Mouse (Mus musculus): ENCODE measurements around the gene 1700019N19Rik.

The 1700019N19Rik gene

DNA sequence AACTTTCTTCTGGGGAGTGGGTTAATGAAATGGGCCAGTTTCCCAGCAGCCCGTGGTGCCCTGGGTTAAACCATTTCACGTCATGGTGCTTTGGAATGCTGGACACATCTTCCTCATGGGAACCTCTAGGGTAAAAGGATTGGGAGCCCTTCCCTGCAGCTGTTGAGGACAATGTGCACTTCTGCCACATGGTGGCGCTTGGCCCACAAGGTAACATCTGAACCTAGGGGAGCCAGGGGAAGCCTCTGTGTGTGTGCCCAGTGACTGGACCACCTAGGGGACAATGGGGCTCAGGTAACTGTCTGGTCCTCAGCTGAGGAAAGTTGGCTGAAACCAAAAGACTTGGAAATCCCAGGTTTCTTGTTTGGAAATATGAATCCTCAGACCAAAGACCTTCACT lies 12.1 kb upstream of the 1700019N19Rik start:
- peak; percentile 61 for DNase-seq (ENCODE audit: extremely low spot score)

DNA sequence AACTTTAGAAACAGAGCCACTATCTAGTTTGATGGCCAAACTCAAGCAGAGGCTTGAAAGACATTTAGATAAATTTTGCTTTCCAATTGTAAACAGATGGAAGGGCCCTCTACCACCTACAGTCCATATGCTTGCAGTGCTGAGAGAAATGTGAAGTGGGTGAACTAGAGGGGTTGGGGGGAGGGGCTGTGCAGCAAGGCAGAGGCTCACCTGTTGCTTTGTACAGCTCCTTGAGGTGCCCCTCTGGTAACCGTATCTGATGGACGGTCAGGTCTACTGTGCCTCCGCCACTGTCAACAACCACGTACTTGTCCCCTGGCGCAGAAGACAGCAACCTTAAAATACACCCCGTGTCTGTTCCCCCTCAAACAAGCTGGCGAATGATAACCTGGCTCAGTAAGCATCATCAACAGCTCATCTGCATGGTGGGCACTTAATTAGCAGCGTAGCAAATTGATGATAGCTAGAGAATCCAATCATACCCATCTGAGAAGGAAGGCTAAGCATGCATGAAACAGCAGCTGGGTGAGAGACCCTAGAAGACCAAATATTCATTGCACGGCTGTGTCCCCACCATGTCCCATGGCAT lies 11.0 kb upstream of the 1700019N19Rik start:
- no peak for DNase-seq (ENCODE audit: extremely low spot score)

DNA sequence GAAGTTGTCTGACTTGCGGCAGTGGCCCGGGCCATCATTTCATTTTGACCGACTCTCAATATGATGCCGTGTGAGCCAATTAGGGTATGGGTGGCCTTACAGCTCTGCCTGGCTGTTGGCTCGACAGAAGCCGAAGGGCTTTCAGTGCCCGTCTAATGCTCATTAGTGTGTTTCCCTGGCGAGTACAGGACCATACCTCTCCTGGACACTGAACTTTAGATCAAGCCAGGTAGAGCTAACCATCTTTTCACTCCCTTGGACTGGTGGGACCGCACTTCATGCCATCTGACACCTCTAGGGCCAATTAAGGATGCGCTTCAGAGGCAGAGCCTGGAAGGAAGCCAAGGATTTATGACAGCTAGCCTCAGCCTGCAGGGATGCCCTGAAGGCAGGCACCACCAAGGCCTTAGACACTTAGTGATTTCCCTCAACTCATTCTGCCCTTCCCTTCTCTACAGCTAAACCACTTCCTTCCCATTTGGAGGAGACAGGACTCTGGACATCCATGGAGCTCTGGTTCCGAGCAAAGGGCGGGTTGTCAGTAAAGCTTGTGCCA lies 931 bp upstream of the 1700019N19Rik start:
- no peak for DNase-seq (ENCODE audit: extremely low spot score)

DNA sequence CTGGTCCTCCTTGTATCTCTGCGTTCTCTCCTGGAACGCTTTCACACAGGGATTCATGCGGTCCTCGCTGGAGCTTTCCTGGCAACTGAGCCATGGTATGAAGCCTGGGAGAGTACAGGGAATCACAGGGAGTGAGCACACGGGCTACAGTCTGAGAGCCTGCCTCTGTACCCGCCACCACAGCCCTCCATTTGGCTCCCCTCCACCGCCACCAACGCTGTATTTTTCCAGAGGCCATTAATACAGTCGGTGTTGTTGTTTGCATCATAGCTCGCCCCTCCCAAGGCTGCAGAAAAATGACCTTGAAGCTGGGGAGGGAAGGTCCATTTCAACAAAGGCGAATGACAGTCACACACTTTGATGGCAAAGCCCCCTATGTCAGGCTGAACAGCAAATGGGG lies 5.1 kb downstream of the 1700019N19Rik start:
- DNase-seq (ENCODE audit: extremely low spot score), result no peak

DNA sequence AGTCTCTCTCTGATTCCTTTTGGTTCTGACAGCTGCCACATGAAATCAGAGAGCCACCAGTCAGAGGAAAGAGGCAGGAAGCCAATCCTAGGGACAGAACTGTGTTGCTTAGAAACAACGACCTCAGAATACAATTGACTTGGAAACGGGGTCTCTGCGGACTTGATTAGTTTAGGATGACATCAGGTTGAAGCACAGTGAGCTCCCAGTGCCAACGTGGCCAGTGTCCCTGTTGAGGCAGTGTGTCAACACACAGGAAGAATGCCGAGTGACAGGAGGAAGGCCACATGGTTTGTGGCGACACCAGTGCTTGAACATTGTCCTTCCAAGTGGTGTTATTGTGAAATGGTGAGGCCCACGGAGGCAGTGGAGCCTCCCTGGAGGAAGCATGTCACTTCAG lies 10.3 kb downstream of the 1700019N19Rik start:
- no peak for DNase-seq (ENCODE audit: extremely low spot score)

DNA sequence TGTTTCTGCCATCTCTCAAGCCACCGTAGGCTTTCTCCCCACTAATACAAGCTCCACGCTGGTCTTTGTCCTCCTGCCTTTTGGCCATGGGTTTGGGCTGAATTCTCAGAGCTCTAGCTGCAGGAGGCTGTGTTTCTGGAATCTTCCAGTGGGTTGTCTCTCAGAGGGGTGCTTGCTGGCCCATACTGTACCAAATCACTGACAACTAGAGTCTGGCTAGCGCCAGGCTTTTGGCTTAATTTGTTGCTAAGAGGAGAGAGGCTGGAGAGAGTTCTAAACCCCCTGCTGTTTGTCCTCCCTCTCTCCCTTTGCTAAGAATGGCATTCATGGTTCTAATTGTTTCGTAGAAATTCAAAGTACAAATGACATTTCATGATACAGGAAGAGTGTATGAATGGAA lies 12.7 kb downstream of the 1700019N19Rik start:
- DNase-seq (ENCODE audit: extremely low spot score), result no peak

DNA sequence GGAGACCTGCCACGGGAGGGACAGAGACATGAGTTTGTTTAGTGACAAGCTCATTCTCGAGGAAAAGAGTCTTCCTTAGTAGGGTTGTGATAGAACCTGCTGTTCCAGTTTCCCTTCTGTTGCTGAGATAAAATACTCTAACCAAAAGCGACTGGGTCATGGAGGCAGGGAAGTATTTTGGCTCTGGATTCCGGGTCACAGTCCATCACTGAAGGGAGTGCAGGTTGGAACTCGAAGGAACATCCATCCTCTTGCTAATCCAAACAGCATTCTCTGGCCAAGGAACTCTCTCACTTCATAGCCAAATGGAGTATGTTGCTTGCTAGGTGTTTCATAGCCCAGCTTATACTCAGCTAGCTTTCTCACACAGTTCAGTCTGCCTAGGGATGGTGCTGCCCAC lies 17.8 kb downstream of the 1700019N19Rik start:
- DNase-seq (ENCODE audit: extremely low spot score), result no peak

DNA sequence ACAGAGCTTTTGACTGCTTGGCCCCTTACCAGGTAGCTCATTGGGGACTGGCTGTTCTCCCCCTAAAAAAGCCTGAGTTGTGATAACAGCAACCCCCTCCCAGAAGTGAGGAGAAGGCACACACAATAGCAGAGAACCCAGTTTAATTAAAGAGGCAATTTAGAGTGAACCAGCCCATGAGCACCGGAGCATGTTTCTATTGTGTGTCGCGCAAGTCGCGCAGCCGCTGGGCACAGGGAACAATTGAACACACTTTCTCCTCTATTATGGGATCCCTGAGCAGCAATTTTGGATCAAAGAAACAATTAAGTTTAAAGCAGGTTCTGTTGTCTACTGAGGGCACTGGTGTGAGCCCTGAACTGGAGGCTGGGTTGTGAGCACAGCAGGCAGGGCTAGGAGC lies 26.9 kb downstream of the 1700019N19Rik start:
- no peak for DNase-seq (ENCODE audit: extremely low spot score)

DNA sequence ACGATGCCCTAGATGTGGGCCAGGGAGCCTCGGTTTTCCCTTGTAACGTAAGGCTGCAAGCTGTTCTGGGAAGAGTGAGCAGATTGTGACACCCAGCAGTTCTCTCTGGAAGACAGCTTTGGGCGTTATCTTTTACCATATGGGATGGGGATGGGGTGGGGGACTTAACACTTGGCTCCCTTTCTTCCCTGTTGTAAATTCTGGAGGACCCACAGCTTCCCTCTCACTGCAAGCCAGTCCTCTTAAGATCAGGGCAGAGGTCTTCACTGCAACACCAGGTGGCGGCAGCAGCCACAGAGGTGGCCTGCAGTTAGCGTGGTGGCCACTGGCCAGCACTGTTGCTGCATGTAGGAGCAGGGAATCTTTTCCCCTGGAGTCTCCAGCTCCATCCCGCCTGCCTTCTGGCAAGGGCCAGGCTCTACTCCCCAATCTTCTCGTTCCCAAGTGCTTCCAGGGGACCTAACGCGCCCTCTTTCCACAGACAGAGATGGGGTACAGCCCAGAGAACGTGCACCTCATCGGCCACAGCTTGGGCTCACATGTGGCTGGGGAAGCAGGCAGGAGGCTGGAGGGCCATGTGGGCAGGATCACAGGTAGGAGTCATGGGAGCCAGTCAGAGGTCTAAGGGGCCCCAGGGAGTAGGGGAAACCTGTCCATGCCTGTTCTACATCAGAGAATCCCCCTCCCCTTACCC lies 31.3 kb downstream of the 1700019N19Rik start:
- DNase-seq (ENCODE audit: extremely low spot score), result peak; percentile 78

DNA sequence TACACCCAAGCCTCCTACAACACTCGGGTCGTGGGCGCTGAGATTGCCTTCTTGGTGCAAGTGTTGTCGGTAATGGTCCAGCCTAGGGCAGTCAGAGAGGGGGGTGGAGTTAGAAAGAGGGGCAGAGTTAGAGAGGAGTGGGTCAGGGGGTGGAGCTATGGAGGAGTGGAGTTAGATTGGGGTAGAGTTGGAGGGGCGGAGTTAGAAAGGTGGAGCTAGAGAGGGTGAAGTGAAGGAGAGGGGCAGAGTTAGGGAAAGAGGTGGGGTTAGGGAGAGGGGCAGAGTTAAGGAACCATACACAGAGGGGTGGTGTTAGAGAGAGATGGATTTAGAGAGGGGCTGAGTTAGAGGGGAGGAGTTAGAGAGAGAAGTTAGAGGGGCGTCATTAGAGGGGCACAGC lies 31.9 kb downstream of the 1700019N19Rik start:
- peak; percentile 40 for DNase-seq (ENCODE audit: extremely low spot score)

DNA sequence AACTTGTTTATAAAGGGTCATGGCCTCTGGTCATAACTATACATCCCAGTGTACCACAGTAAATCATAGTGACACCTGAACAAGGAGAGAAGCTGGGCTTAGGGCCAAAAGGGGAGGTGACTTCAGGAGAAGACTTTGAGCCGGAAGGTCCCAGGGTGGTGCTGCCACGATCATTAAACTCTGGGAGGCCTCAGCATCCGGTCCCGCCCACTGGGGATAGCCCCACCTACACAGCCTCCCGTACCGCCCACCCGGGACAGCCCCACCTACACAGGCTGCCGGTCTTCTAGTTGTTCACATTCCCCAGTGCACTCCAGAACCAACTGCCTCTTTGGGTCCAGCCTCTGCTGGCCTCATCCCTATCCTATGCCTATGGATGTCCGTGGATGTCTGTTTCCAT lies 34.8 kb downstream of the 1700019N19Rik start, which contains the start of gene Pnliprp2:
TSS of gene Pnliprp2 (plus strand) at position 297 of the 400 bp plus-strand sequence.
- no peak for DNase-seq (ENCODE audit: extremely low spot score)

DNA sequence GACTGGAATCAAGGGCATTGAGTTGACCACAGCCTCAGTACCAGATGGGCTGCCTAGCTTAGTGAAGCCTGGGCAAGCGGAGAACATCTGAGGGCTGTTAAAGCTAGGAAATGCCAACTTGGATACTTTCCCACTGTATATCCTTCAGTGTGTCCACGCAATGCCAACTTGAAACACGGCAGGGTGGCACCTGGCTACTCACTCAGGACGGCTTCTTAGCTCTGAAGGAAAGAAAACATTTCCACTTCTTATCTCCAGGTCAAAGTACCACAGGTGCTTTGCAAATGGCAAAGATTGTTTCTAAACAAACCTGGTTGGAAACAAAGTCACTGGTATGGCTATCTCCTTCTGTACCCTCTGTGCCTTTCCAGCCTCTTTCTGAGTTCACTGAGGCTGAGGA lies 35.4 kb downstream of the 1700019N19Rik start:
- no peak for DNase-seq (ENCODE audit: extremely low spot score)

DNA sequence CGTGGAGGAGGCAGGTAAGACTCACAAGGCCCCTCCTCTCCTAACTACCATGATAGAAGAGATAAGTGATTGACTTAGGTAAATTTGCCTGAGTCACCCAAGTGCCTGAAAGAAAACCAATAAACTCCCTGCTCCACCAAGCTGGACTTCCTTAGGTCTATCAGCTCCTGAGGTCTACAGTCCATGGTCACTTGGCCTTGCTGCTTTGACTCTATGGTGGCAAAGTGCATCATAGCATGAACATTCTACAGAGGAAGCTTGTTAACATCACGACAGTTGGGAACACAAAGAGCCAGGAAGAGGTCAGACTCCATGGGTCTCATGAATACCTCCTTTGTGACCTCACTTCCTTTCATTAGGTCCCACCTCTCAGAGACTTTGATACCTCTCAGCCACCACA lies 42.8 kb downstream of the 1700019N19Rik start:
- DNase-seq (ENCODE audit: extremely low spot score), result no peak

DNA sequence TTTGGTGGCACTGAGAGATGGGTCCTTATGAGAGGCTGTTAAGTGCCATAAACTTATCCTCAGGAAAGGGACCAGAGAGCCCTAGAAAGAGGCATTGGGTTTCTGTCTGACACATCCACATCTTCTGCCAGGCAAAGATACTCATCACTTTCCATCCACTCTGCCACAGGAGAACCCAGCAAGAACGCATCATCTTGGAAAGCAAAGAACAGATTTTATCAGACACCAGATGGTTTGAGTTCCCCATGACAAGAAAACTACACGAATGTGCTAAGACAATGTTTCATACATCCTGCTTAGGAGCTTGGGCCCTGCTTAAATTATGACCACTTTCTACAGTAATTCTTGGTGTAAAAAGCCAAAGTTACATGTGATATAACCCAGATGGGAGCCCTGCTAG lies 43.4 kb downstream of the 1700019N19Rik start:
- DNase-seq (ENCODE audit: extremely low spot score), result no peak

DNA sequence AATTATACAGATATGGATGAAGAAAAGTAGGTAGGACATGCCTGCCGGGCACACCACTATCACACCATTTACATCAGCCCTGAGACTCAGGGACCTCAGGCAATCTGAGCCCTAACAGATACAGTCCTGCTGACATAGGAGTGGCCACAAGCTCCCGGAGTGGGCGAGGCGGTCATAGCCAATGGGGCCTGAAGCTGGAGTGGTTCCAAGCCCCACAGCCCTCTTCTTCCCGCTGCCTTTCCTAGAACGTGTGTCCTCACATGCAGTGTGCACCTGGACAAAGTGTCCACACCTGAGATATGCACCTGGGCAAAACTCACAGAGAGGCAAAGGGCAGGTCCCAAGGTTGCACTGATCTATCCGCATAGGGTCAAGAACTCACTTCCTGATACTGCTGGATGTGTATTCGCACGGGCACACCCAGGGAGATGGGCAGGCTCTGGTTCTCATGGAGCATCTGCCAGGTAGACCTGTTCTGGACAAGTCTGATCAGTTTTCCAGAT lies 46.7 kb downstream of the 1700019N19Rik start:
- no peak for DNase-seq (ENCODE audit: extremely low spot score)

DNA sequence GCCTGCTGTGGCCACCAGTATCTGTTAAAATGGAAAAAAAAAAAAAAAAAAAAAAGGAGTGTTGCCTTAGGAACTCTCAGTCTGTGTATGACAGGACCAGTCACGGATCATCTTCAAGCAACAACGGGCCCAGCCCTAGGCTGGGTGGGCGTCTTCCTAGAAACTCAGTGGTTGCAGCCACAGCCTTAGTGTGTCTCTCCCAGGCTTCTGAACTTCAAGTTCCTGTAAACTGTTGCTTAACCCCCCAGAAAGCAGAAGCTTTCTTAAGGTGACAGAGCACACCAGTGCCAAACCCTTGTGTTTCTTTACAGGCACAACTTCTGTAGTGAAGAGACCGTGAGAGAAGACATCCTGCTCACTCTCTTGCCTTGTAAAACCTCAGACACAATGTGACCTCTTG lies 50.5 kb downstream of the 1700019N19Rik start:
- no peak for DNase-seq (ENCODE audit: extremely low spot score)

DNA sequence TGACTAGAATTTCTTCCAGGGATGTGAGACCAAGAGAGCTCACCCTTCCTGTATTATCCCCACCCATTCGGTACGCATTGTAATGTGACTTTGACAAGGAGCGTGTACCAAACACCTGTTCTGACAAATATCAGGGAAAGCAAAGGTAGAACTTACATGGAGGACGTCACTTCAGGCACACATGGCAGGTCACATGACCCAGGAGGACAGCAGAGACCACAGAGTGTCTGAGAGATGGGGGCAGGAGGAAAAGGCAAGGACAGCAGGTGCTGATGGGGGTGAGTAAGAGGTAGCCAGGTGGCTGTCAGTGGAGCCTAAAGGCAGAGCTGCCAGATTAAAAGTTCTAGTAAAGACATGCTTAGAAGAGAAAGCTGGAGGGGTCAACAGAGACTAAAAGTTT lies 51.5 kb downstream of the 1700019N19Rik start:
- no peak for DNase-seq (ENCODE audit: extremely low spot score)

DNA sequence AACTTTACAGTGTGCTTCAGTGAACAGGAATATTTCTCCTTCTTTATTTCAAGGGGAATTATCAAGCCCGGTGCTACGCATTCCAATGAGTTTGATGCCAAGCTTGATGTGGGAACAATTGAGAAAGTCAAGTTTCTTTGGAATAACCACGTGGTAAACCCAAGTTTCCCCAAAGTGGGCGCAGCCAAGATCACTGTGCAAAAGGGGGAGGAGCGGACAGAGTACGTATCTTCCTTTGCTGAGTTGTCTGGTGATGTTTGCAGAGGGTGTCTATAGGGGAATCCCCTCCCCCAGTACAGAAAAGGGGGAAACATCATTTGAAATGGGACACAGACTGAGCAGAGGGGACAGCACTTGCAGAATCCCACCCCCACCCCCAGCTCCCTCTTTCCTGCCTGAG lies 53.2 kb downstream of the 1700019N19Rik start:
- DNase-seq (ENCODE audit: extremely low spot score), result no peak

DNA sequence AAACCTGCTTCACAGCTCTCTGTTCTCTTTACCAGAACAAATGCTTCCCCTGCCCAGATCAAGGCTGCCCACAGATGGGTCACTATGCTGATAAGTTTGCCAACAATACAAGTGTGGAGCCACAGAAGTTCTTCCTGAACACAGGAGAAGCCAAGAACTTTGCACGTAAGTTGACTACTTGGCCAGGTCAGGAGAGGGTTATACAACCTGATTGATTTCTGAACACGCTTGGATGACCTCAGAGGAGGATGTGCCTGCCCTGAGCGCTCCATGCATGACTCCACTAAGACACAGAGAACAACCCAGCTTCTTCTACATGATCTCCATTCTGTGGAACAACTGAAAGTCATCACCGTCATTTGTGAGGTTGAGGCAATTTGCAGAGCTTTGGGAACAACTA lies 56.1 kb downstream of the 1700019N19Rik start:
- no peak for DNase-seq (ENCODE audit: extremely low spot score)

Measured in embryo, embryonic 9.5 days (tissue).